Mouse (Mus musculus) kidney, adult 2 months (tissue): ENCODE data around the gene Bcas1. TPM values are rescaled to one million over a fixed set of nuclear protein-coding genes. Genes with fewer than 3 reads are reported as not detected.

Experiments
- DNase-seq: peaks from one replicate; pipeline ENCODE4 v3.0.0; 2021
- H3K27ac ChIP-seq: fragments of 200-500 bp; 2 replicates; pipeline ENCODE4 v1.5.1; 2012; ENCODE audit warnings: low read depth, low read length, control low read depth, inconsistent platforms; ENCODE audit not compliant: insufficient read depth
- H3K27me3 ChIP-seq: fragments of 200-500 bp; replicated peaks from 2 replicates; pipeline ENCODE4 v1.6.1; 2012; ENCODE audit warnings: mild to moderate bottlenecking, moderate library complexity, low read length, inconsistent platforms; ENCODE audit not compliant: control insufficient read depth, insufficient read depth
- H3K36me3 ChIP-seq: fragments of 200-500 bp; 2 replicates; pipeline ENCODE4 v1.6.1; 2012; ENCODE audit warnings: mild to moderate bottlenecking, moderate library complexity, low read length, inconsistent platforms; ENCODE audit not compliant: control insufficient read depth, insufficient read depth
- H3K4me1 ChIP-seq: fragments of 200-500 bp; 2 replicates; pipeline ENCODE4 v1.6.1; 2011; ENCODE audit warnings: low read length; ENCODE audit not compliant: control insufficient read depth, insufficient read depth
- H3K4me3 ChIP-seq: fragments of 200-500 bp; 2 replicates; pipeline ENCODE4 v1.5.1; 2011; ENCODE audit warnings: mild to moderate bottlenecking, low read depth, low read length, control low read depth; ENCODE audit not compliant: insufficient read depth
- CTCF ChIP-seq: fragments of 200-500 bp; conservative IDR thresholded peaks from 2 replicates; pipeline ENCODE4 v1.5.1; 2011; ENCODE audit warnings: low read depth, mild to moderate bottlenecking, control low read depth, low read length, moderate library complexity, mixed read lengths; ENCODE audit not compliant: insufficient read depth, insufficient read length
- POLR2A ChIP-seq: fragments of 200-500 bp; IDR thresholded peaks from one replicate; pipeline ENCODE4 v1.6.1; 2011; ENCODE audit warnings: low read depth, low read length, control low read depth
- WGBS: fragments of 180-500 bp; shearing (Covaris S2); methylation state at CpG from one replicate; pipeline ENCODE4 v1.1.7; 2018; 5-methylcytosine and 5-hydroxymethylcytosine counted together
- polyA plus RNA-seq: library from polyadenylated mRNA; depleted of rRNA; stranded (reverse); fragments of >200 nt; gene quantifications from 2 replicates; pipeline ENCODE4 v1.2.3, GENCODE M21; 2012; rRNA removed

The Bcas1 gene
- polyA plus RNA-seq, 1 experiment = 0.45 TPM

GRCm38 (mm10) chr2:170303595-170303994 is 124.0 kb downstream of the Bcas1 start:
- TF ChIP-seq CTCF (no peak), POLR2A (no peak)
- H3K36me3 ChIP-seq = no peaks in the 10 kb centered on the region
- H3K27ac ChIP-seq = no peak overlapping the region
- WGBS = 86% methylated on average over 7 of the region's 7 CpGs
- no peak overlapping the region for H3K4me3 ChIP-seq
- H3K4me1 ChIP-seq = no peaks in the 10 kb centered on the region
- no peak for DNase-seq
- no peaks in the 10 kb centered on the region for H3K27me3 ChIP-seq

GRCm38 (mm10) chr2:170302825-170303224 is 124.8 kb downstream of the Bcas1 start:
- no peaks in the 10 kb centered on the region for H3K4me1 ChIP-seq
- no peaks in the 10 kb centered on the region for H3K36me3 ChIP-seq
- H3K27me3 ChIP-seq = no peaks in the 10 kb centered on the region
- H3K4me3 ChIP-seq = no peak overlapping the region
- WGBS = 73% methylated on average over 8 of the region's 8 CpGs
- no peak for TF ChIP-seq CTCF
- TF ChIP-seq POLR2A = no peak
- H3K27ac ChIP-seq = no peak overlapping the region
- no peak for DNase-seq

Other genes starting within 250 kb of the Bcas1 start
- 5.6 TPM in 2 replicates for gene Pfdn4, start 68.6 kb upstream of the Bcas1 start, polyA plus RNA-seq
- 27.5 and 29.2 TPM in 2 replicates for gene Cyp24a1, start 69.3 kb upstream of the Bcas1 start, polyA plus RNA-seq
- not detected in 2 replicates for gene 4930470P17Rik, start 174.2 kb upstream of the Bcas1 start, polyA plus RNA-seq